In genomic region chr13:55516955-55517354, GRCm38 (mm10) we compare ENCODE assay signal across 8 mouse cellular contexts. TPM values are rescaled to one million over a fixed set of nuclear protein-coding genes. Genes with fewer than 3 reads are reported as not detected.
DNase-seq lines count a peak whose midpoint lies in the region; ATAC-seq lines count a peak whose summit lies in the region.

No protein-coding gene starts in this region.

- H3K4me3 ChIP-seq in kidney, embryonic 16.5 days (ENCODE audit: low read length), result no peak overlapping the region
- no peak overlapping the region for H3K4me3 ChIP-seq in embryonic facial prominence, embryonic 14.5 days (ENCODE audit: low read depth, low read length)
- no peak overlapping the region for H3K4me3 ChIP-seq in limb, embryonic 11.5 days (ENCODE audit: low read depth, low read length)

- no peak for ATAC-seq in kidney, embryonic 16.5 days (ENCODE audit: low FRiP score, low TSS enrichment)
- ATAC-seq in embryonic facial prominence, embryonic 14.5 days (ENCODE audit: low read depth), result no peak
- ATAC-seq in limb, embryonic 11.5 days (ENCODE audit: insufficient number of reproducible peaks, low FRiP score, low TSS enrichment, low read depth), result no peak

- 4% methylated on average over 5 of the region's 5 CpGs for WGBS in kidney, embryonic 16.5 days
- WGBS in embryonic facial prominence, embryonic 14.5 days, result 11% methylated on average over 5 of the region's 5 CpGs
- WGBS in limb, embryonic 11.5 days, result 5% methylated on average over 5 of the region's 5 CpGs

- peaks cover 5% of the 10 kb centered on the region for H3K4me1 ChIP-seq in kidney, embryonic 16.5 days (ENCODE audit: insufficient read depth, low read length)
- H3K4me1 ChIP-seq in embryonic facial prominence, embryonic 14.5 days (ENCODE audit: control insufficient read depth, insufficient read depth, low read length), result peaks cover 4% of the 10 kb centered on the region
- peaks cover 9% of the 10 kb centered on the region for H3K4me1 ChIP-seq in limb, embryonic 11.5 days (ENCODE audit: control insufficient read depth, insufficient read depth, low read length)

- DNase-seq in kidney, adult 11 months, result peak; percentile 75
- peak; percentile 91 to 93 for DNase-seq in adrenal gland, postnatal 36 days
- peak; percentile 88 for DNase-seq in embryonic facial prominence, embryonic 14.5 days (ENCODE audit: low spot score)
- DNase-seq in induced T-regulatory cell, adult 2 months (ENCODE audit: low read depth), result peak; percentile 93
- DNase-seq in limb, embryonic 11.5 days (ENCODE audit: low spot score), result peak; percentile 95
- peak; percentile 60 for DNase-seq in retina, adult 2 months (ENCODE audit: low read depth, low spot score)
- peak; percentile 84 for DNase-seq in thymus, postnatal 25 days

- no peak overlapping the region for H3K9ac ChIP-seq in kidney, embryonic 16.5 days (replicated peaks; ENCODE audit: low read length)
- no peak overlapping the region for H3K9ac ChIP-seq in embryonic facial prominence, embryonic 14.5 days (ENCODE audit: low read depth, low read length)
- H3K9ac ChIP-seq in limb, embryonic 11.5 days (ENCODE audit: low read length), result no peak overlapping the region

- 0 out of 2 replicates have a peak, but pooled peaks cover 2% of the 10 kb centered on the region for H3K9me3 ChIP-seq in kidney, embryonic 16.5 days (ENCODE audit: low read length)
- no peaks in the 10 kb centered on the region for H3K9me3 ChIP-seq in embryonic facial prominence, embryonic 14.5 days (ENCODE audit: control insufficient read depth, low read length)
- no peaks in the 10 kb centered on the region for H3K9me3 ChIP-seq in limb, embryonic 11.5 days (ENCODE audit: control insufficient read depth, low read length)

- H3K36me3 ChIP-seq in kidney, embryonic 16.5 days (ENCODE audit: insufficient read depth, low read length), result no peaks in the 10 kb centered on the region
- no peaks in the 10 kb centered on the region for H3K36me3 ChIP-seq in embryonic facial prominence, embryonic 14.5 days (ENCODE audit: control insufficient read depth, insufficient read depth, low read length)
- H3K36me3 ChIP-seq in limb, embryonic 11.5 days (ENCODE audit: control insufficient read depth, insufficient read depth, low read length), result no peaks in the 10 kb centered on the region

- no peaks in the 10 kb centered on the region for H3K27me3 ChIP-seq in kidney, embryonic 16.5 days (ENCODE audit: insufficient read depth, low read length)
- H3K27me3 ChIP-seq in embryonic facial prominence, embryonic 14.5 days (replicated peaks; ENCODE audit: control insufficient read depth, insufficient read depth, low read length), result no peaks in the 10 kb centered on the region
- H3K27me3 ChIP-seq in limb, embryonic 11.5 days (ENCODE audit: control insufficient read depth, insufficient read depth, low read length), result no peaks in the 10 kb centered on the region

- H3K27ac ChIP-seq in kidney, embryonic 16.5 days (ENCODE audit: low read length), result no peak overlapping the region
- H3K27ac ChIP-seq in embryonic facial prominence, embryonic 14.5 days (replicated peaks; ENCODE audit: low read depth, low read length), result no peak overlapping the region
- H3K27ac ChIP-seq in limb, embryonic 11.5 days (replicated peaks; ENCODE audit: low read depth, low read length), result no peak overlapping the region

- no peak overlapping the region for H3K4me2 ChIP-seq in kidney, embryonic 16.5 days (replicated peaks; ENCODE audit: low read depth, low read length)
- H3K4me2 ChIP-seq in embryonic facial prominence, embryonic 14.5 days (ENCODE audit: low read depth, low read length), result no peak overlapping the region
- H3K4me2 ChIP-seq in limb, embryonic 11.5 days (ENCODE audit: low read depth, severe bottlenecking), result no peak overlapping the region

RNA-seq across cellular contexts. Expression of gene Pdlim7, which starts 3.5 kb away (rescaled TPM):
- polyA plus RNA-seq in kidney, embryonic 16.5 days (2015; fragmentation: Nextera tagmentation; extraction: Ambion mirVana), result 162 and 169 TPM in 2 replicates
- total RNA-seq in adrenal gland, postnatal 36 days (2021), result 10 to 100 TPM; 15.2 to 23.9 TPM
- polyA plus RNA-seq in embryonic facial prominence, embryonic 14.5 days (2014; fragmentation: Nextera tagmentation; extraction: Ambion mirVana), result 194 and 204 TPM in 2 replicates
- 154 and 155 TPM in 2 replicates for polyA plus RNA-seq in limb, embryonic 11.5 days (2014; fragmentation: Nextera tagmentation; extraction: Ambion mirVana)

RNA-seq across cellular contexts. Expression of gene Dok3, which starts 12.1 kb away (rescaled TPM):
- 2.5 TPM in 2 replicates for polyA plus RNA-seq in kidney, embryonic 16.5 days (2015; fragmentation: Nextera tagmentation; extraction: Ambion mirVana)
- total RNA-seq in adrenal gland, postnatal 36 days (2021), result 1 to 10 TPM; 2.3 to 4.6 TPM
- polyA plus RNA-seq in embryonic facial prominence, embryonic 14.5 days (2014; fragmentation: Nextera tagmentation; extraction: Ambion mirVana), result 2.5 and 3.8 TPM in 2 replicates
- polyA plus RNA-seq in limb, embryonic 11.5 days (2014; fragmentation: Nextera tagmentation; extraction: Ambion mirVana), result 1.6 and 2.7 TPM in 2 replicates

RNA-seq across cellular contexts. Expression of gene Ddx41, which starts 19.5 kb away (rescaled TPM):
- 89.1 and 91.6 TPM in 2 replicates for polyA plus RNA-seq in kidney, embryonic 16.5 days (2015; fragmentation: Nextera tagmentation; extraction: Ambion mirVana)
- total RNA-seq in adrenal gland, postnatal 36 days (2021), result 10 to 100 TPM; 47.3 to 51.7 TPM
- 56.6 and 69.5 TPM in 2 replicates for polyA plus RNA-seq in embryonic facial prominence, embryonic 14.5 days (2014; fragmentation: Nextera tagmentation; extraction: Ambion mirVana)
- 82.5 and 84.0 TPM in 2 replicates for polyA plus RNA-seq in limb, embryonic 11.5 days (2014; fragmentation: Nextera tagmentation; extraction: Ambion mirVana)

RNA-seq across cellular contexts. Expression of gene Dbn1, which starts 29.0 kb away (rescaled TPM):
- polyA plus RNA-seq in kidney, embryonic 16.5 days (2015; fragmentation: Nextera tagmentation; extraction: Ambion mirVana), result 177 and 194 TPM in 2 replicates
- 10 to 100 TPM; 16.0 to 18.0 TPM for total RNA-seq in adrenal gland, postnatal 36 days (2021)
- polyA plus RNA-seq in embryonic facial prominence, embryonic 14.5 days (2014; fragmentation: Nextera tagmentation; extraction: Ambion mirVana), result 141 and 167 TPM in 2 replicates
- 299 and 318 TPM in 2 replicates for polyA plus RNA-seq in limb, embryonic 11.5 days (2014; fragmentation: Nextera tagmentation; extraction: Ambion mirVana)

RNA-seq across cellular contexts. Expression of gene Prr7, which starts 52.9 kb away (rescaled TPM):
- 0.37 and 0.59 TPM in 2 replicates for polyA plus RNA-seq in kidney, embryonic 16.5 days (2015; fragmentation: Nextera tagmentation; extraction: Ambion mirVana)
- total RNA-seq in adrenal gland, postnatal 36 days (2021), result 1 to 10 TPM; 1.9 to 3.3 TPM
- polyA plus RNA-seq in embryonic facial prominence, embryonic 14.5 days (2014; fragmentation: Nextera tagmentation; extraction: Ambion mirVana), result 1.9 and 2.7 TPM in 2 replicates
- polyA plus RNA-seq in limb, embryonic 11.5 days (2014; fragmentation: Nextera tagmentation; extraction: Ambion mirVana), result 1.1 and 1.6 TPM in 2 replicates
